ENCODE assay signal across 13 mouse cellular contexts in genomic region chr7:106985236-106985635, GRCm38 (mm10). TPM values are rescaled to one million over a fixed set of nuclear protein-coding genes. Genes with fewer than 3 reads are reported as not detected.
"Had no signal": no experiment of that assay in that cellular context is flagged by ENCODE, and none has a peak within 500 bp of the region (broad histone marks: within the 10 kb centered on the region; RNA-seq: fewer than 3 reads in every experiment).

No protein-coding gene starts in this region.

- DNase-seq: kidney, postnatal 10 days; left cerebral cortex, postnatal 4 days; lung, adult 2 months; lung, postnatal 36 days; right cerebral cortex, adult 18-20 months; thymus, postnatal 36 days had no signal

RNA-seq across cellular contexts. Expression of gene Olfr711, which starts 10.0 kb away (rescaled TPM):
- total RNA-seq: layer of hippocampus, adult 8-10 months; layer of hippocampus, postnatal 14 days; left cerebral cortex, adult 18-20 months; left cerebral cortex, postnatal 10 days; left cerebral cortex, postnatal 4 days; liver, adult 2 months; megakaryocyte progenitor cell, adult 5-6 weeks; midbrain, postnatal 0 days had no signal

RNA-seq across cellular contexts. Expression of gene Olfr2, which starts 20.6 kb away (rescaled TPM):
- total RNA-seq: layer of hippocampus, adult 8-10 months; layer of hippocampus, postnatal 14 days; left cerebral cortex, adult 18-20 months; left cerebral cortex, postnatal 10 days; left cerebral cortex, postnatal 4 days; liver, adult 2 months; megakaryocyte progenitor cell, adult 5-6 weeks; midbrain, postnatal 0 days had no signal

RNA-seq across cellular contexts. Expression of gene Olfr6, which starts 21.5 kb away (rescaled TPM):
- total RNA-seq: left cerebral cortex, adult 18-20 months; left cerebral cortex, postnatal 10 days; left cerebral cortex, postnatal 4 days; liver, adult 2 months; megakaryocyte progenitor cell, adult 5-6 weeks; midbrain, postnatal 0 days had no signal

RNA-seq across cellular contexts. Expression of gene Olfr710, which starts 37.1 kb away (rescaled TPM):
- total RNA-seq: layer of hippocampus, adult 8-10 months; layer of hippocampus, postnatal 14 days; left cerebral cortex, adult 18-20 months; left cerebral cortex, postnatal 10 days; left cerebral cortex, postnatal 4 days; liver, adult 2 months; megakaryocyte progenitor cell, adult 5-6 weeks; midbrain, postnatal 0 days had no signal

RNA-seq across cellular contexts. Expression of gene Olfr713, which starts 45.7 kb away (rescaled TPM):
- total RNA-seq: layer of hippocampus, adult 8-10 months; layer of hippocampus, postnatal 14 days; left cerebral cortex, adult 18-20 months; left cerebral cortex, postnatal 10 days; left cerebral cortex, postnatal 4 days; liver, adult 2 months; megakaryocyte progenitor cell, adult 5-6 weeks; midbrain, postnatal 0 days had no signal
